Mouse (Mus musculus) hematopoietic multipotent progenitor cell, adult 10-12 weeks (in vitro differentiated cells): ENCODE results near the gene Slc25a53. TPM values are rescaled to one million over a fixed set of nuclear protein-coding genes. Genes with fewer than 3 reads are reported as not detected.

Experiments used
- polyA plus RNA-seq: library from polyadenylated mRNA; stranded (reverse); fragments of >175 nt; gene quantifications from 2 replicates; pipeline ENCODE4 v1.2.3, GENCODE M21; 2012; ENCODE audit warnings: low replicate concordance

The Slc25a53 gene
- polyA plus RNA-seq = 8.6 and 10.0 TPM in 2 replicates

GRCm38 (mm10) chrX:137038000-137038483 lies at the start of gene Slc25a53:
Gene Slc25a53 (minus strand): TSS chrX:137038302.

GRCm38 (mm10) chrX:137049425-137050225 lies 11.5 kb upstream of the Slc25a53 start, which contains the start of gene Fam199x:
Gene Fam199x (plus strand): TSS chrX:137049594.

DNA sequence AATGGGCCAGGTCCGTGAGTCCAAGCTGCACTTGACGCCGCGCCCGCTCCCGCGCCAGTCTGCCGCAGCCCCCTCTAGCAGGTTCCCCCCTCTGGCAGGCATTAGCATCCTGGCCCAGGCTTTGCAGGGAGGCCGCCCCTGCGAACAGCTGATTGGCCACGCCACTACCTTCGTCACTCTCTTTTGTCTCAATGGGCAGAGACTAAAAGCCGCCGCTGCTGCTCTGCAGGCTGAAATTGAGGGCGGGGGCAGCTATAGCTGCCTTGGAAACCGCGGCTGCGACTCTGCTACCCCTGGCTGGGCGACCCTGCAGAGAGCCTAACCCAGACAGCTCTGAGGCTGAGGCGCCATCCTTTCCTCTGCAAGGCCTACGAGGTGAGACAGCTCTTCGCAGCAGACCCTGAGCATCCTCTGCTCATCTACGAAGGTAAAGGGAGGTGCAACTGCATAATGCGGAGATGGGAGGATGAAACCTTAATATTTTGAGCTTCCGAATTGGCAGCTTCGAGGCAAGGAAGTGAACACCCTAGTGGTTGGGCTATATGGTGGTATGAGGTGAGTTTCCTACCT lies 45.0 kb downstream of the Slc25a53 start, which contains the start of gene Zcchc18:
TSS of gene Zcchc18 (plus strand) at position 178 of the 570 bp plus-strand sequence.

GRCm38 (mm10) chrX:136976424-136977084 lies 61.5 kb downstream of the Slc25a53 start, which contains the start of the genes Tmsb15l and Tmsb15b1:
Gene Tmsb15l (minus strand): TSS chrX:136976869.
Gene Tmsb15b1 (minus strand): TSS chrX:136976874.

GRCm38 (mm10) chrX:136975397-136975796 lies 62.7 kb downstream of the Slc25a53 start, which contains the start of gene Tmsb15b2:
Gene Tmsb15b2 (minus strand): TSS chrX:136975497.

Other genes with a start within 250 kb of the Slc25a53 start
- gene Plp1, start 215.6 kb downstream of the Slc25a53 start, polyA plus RNA-seq = 0.67 and 1.2 TPM in 2 replicates
- not detected in 2 replicates for gene Rab9b, start 169.5 kb downstream of the Slc25a53 start, polyA plus RNA-seq
- not detected in 2 replicates for gene H2bfm, start 111.0 kb downstream of the Slc25a53 start, polyA plus RNA-seq
- gene Tmsb15b2, start 62.8 kb downstream of the Slc25a53 start, polyA plus RNA-seq = 1.9 TPM in 1 of 2 replicates, not detected in the other
- 0.26 TPM in 1 of 2 replicates, not detected in the other for gene Tmsb15l, start 61.4 kb downstream of the Slc25a53 start, polyA plus RNA-seq
- gene Tmsb15b1, start 61.4 kb downstream of the Slc25a53 start, polyA plus RNA-seq = 0.41 and 0.46 TPM in 2 replicates
- 3.0 and 3.4 TPM in 2 replicates for gene Zcchc18, start 45.1 kb downstream of the Slc25a53 start, polyA plus RNA-seq
- gene Fam199x, start 11.3 kb upstream of the Slc25a53 start, polyA plus RNA-seq = 1.5 and 2.0 TPM in 2 replicates
- not detected in 2 replicates for gene Esx1, start 83.8 kb upstream of the Slc25a53 start, polyA plus RNA-seq